Mouse (Mus musculus) intestine, embryonic 14.5 days (tissue): ENCODE results near the gene Pithd1. TPM values are rescaled to one million over a fixed set of nuclear protein-coding genes. Genes with fewer than 3 reads are reported as not detected.
A peak's percentile ranks its signal among the peaks of the same experiment; 100 is the strongest.

Experiments
- ATAC-seq: fragments of 200-750 bp; cut with Nextera tagmentation; replicated peaks from 2 replicates; pipeline ENCODE4 v1.8.0; 2017; ENCODE audit warnings: low read depth, moderate number of reproducible peaks, moderate TSS enrichment, moderate library complexity; ENCODE audit not compliant: low FRiP score, low TSS enrichment
- DNase-seq: peaks from one replicate; pipeline ENCODE4 v3.0.0-alpha.2; 2018; ENCODE audit warnings: low spot score
- H3K27ac ChIP-seq: fragments of 300-500 bp; sonication (generic); 2 replicates; pipeline ENCODE4 v1.5.1; 2014; ENCODE audit warnings: low read depth, mild to moderate bottlenecking, control low read depth
- H3K27me3 ChIP-seq: fragments of 300-500 bp; sonication (generic); replicated peaks from 2 replicates; pipeline ENCODE4 v1.6.1; 2014; ENCODE audit warnings: low read length, control low read depth; ENCODE audit not compliant: control insufficient read depth, insufficient read depth
- H3K36me3 ChIP-seq: fragments of 300-500 bp; sonication (generic); 2 replicates; pipeline ENCODE4 v1.6.1; 2014; ENCODE audit warnings: low read length, control low read depth; ENCODE audit not compliant: control insufficient read depth, insufficient read depth
- H3K4me1 ChIP-seq: fragments of 300-500 bp; sonication (generic); replicated peaks from 2 replicates; pipeline ENCODE4 v1.6.1; 2014; ENCODE audit warnings: low read length, control low read depth, mixed read lengths; ENCODE audit not compliant: control insufficient read depth, insufficient read depth
- H3K4me2 ChIP-seq: fragments of 300-500 bp; sonication (generic); 2 replicates; pipeline ENCODE4 v1.6.1; 2014; ENCODE audit warnings: low read length
- H3K4me3 ChIP-seq: fragments of 300-500 bp; sonication (generic); 2 replicates; pipeline ENCODE4 v1.5.1; 2014; ENCODE audit warnings: low read depth, low read length, control low read depth, mixed read lengths
- H3K9ac ChIP-seq: fragments of 300-500 bp; sonication (generic); 2 replicates; pipeline ENCODE4 v1.6.1; 2014; ENCODE audit warnings: mild to moderate bottlenecking, low read length
- H3K9me3 ChIP-seq: fragments of 300-500 bp; sonication (generic); 2 replicates; pipeline ENCODE4 v1.6.1; 2016; ENCODE audit warnings: low read length, control low read depth; ENCODE audit not compliant: control insufficient read depth
- WGBS: fragments of 180-500 bp; shearing (Covaris S2); extraction: QIAGEN DNeasy Blood & Tissue Kit; methylation state at CpG from one replicate; pipeline ENCODE4 v1.1.7; 2014; 5-methylcytosine and 5-hydroxymethylcytosine counted together
- polyA plus RNA-seq: library from polyadenylated mRNA; unstranded; fragments of >200 nt; fragmentation: Nextera tagmentation; extraction: Ambion mirVana; gene quantifications from 2 replicates; pipeline ENCODE4 v1.2.1, GENCODE M21; 2014

Gene Pithd1
- polyA plus RNA-seq, 1 experiment from 2014 or later: 46.5 TPM

- no peak for ATAC-seq
- WGBS: 75% methylated on average over 19 of the region's 19 CpGs
- no peak overlapping the region for H3K9ac ChIP-seq
- no peaks in the 10 kb centered on the region for H3K9me3 ChIP-seq
- H3K4me2 ChIP-seq: no peak overlapping the region
- no peak for DNase-seq
- H3K36me3 ChIP-seq: peaks cover 46% of the 10 kb centered on the region
- no peak overlapping the region for H3K27ac ChIP-seq
- H3K27me3 ChIP-seq: no peaks in the 10 kb centered on the region
- peaks cover 20% of the 10 kb centered on the region for H3K4me1 ChIP-seq
- H3K4me3 ChIP-seq: no peak overlapping the region
Measured at GRCm38 (mm10) chr4:135968271-135968869, 18.7 kb downstream of the Pithd1 start.

- no peak overlapping the region for H3K4me3 ChIP-seq
- H3K9ac ChIP-seq: no peak overlapping the region
- 86% methylated on average over 18 of the region's 18 CpGs for WGBS
- peaks cover 48% of the 10 kb centered on the region for H3K36me3 ChIP-seq
- H3K4me1 ChIP-seq: peaks cover 18% of the 10 kb centered on the region
- no peaks in the 10 kb centered on the region for H3K9me3 ChIP-seq
- H3K27me3 ChIP-seq: no peaks in the 10 kb centered on the region
- no peak for DNase-seq
- ATAC-seq: no peak
- no peak overlapping the region for H3K27ac ChIP-seq
- no peak overlapping the region for H3K4me2 ChIP-seq
Measured at GRCm38 (mm10) chr4:135967086-135967760, 19.8 kb downstream of the Pithd1 start.

- no peak for DNase-seq
- H3K27ac ChIP-seq: no peak overlapping the region
- WGBS: 90% methylated on average over 16 of the region's 16 CpGs
- ATAC-seq: no peak
- H3K4me3 ChIP-seq: no peak overlapping the region
- H3K9me3 ChIP-seq: no peaks in the 10 kb centered on the region
- peaks cover 56% of the 10 kb centered on the region for H3K36me3 ChIP-seq
- no peaks in the 10 kb centered on the region for H3K27me3 ChIP-seq
- peaks cover 12% of the 10 kb centered on the region for H3K4me1 ChIP-seq
- no peak overlapping the region for H3K9ac ChIP-seq
- no peak overlapping the region for H3K4me2 ChIP-seq
Measured at GRCm38 (mm10) chr4:135966283-135966682, 20.8 kb downstream of the Pithd1 start.

GRCm38 (mm10) chr4:135965113-135965512, 22.0 kb downstream of the Pithd1 start:
- Histone ChIP-seq H3K9ac (no peak overlapping the region), H3K9me3 (no peaks in the 10 kb centered on the region), H3K27ac (no peak overlapping the region), H3K4me2 (no peak overlapping the region), H3K4me3 (no peak overlapping the region), H3K4me1 (peaks cover 11% of the 10 kb centered on the region), H3K36me3 (peaks cover 55% of the 10 kb centered on the region), H3K27me3 (no peaks in the 10 kb centered on the region)
- WGBS: 79% methylated on average over 9 of the region's 9 CpGs
- no peak for ATAC-seq
- DNase-seq: no peak

GRCm38 (mm10) chr4:135964426-135964825, 22.6 kb downstream of the Pithd1 start:
- peak overlapping the region; percentile 97 for H3K4me2 ChIP-seq
- DNase-seq: no peak
- H3K4me1 ChIP-seq: peaks cover 11% of the 10 kb centered on the region
- no peaks in the 10 kb centered on the region for H3K27me3 ChIP-seq
- H3K9ac ChIP-seq: peak overlapping the region; percentile 83
- peaks cover 54% of the 10 kb centered on the region for H3K36me3 ChIP-seq
- ATAC-seq: peak; percentile 22; the same call in 1 of the 2 replicates
- 6% methylated on average over 12 of the region's 12 CpGs for WGBS
- peak overlapping the region; percentile 71 for H3K4me3 ChIP-seq
- peak overlapping the region; percentile 43; the same call in 1 of the 2 replicates for H3K27ac ChIP-seq
- H3K9me3 ChIP-seq: no peaks in the 10 kb centered on the region

- peak within 1 kb of the TSS; percentile 71 for H3K4me3 ChIP-seq
- peak within 1 kb of the TSS; percentile 97 for H3K4me2 ChIP-seq
- no peaks in the 10 kb centered on the region for H3K27me3 ChIP-seq
- peak within 1 kb of the TSS; percentile 83 for H3K9ac ChIP-seq
- peaks cover 54% of the 10 kb centered on the region for H3K36me3 ChIP-seq
- peak within 1 kb of the TSS; percentile 86 for H3K27ac ChIP-seq
- H3K4me1 ChIP-seq: peaks cover 11% of the 10 kb centered on the region
- WGBS: under 1% methylated on average over 55 of the region's 56 CpGs
- ATAC-seq: peak; percentile 89
- no peaks in the 10 kb centered on the region for H3K9me3 ChIP-seq
- peak; percentile 93 for DNase-seq
Measured at GRCm38 (mm10) chr4:135963457-135964193, 23.4 kb downstream of the Pithd1 start, which contains the start of gene Gale. Gene Gale (plus strand): TSS chr4:135963727.

- H3K4me3 ChIP-seq: peak overlapping the region; percentile 71
- H3K4me1 ChIP-seq: peaks cover 11% of the 10 kb centered on the region
- H3K27ac ChIP-seq: peak overlapping the region; percentile 86
- DNase-seq (no peak), ATAC-seq (no peak)
- peak overlapping the region; percentile 83 for H3K9ac ChIP-seq
- H3K9me3 ChIP-seq: no peaks in the 10 kb centered on the region
- peak overlapping the region; percentile 97 for H3K4me2 ChIP-seq
- peaks cover 50% of the 10 kb centered on the region for H3K36me3 ChIP-seq
- 7% methylated on average over 15 of the region's 15 CpGs for WGBS
- H3K27me3 ChIP-seq: no peaks in the 10 kb centered on the region
Measured at GRCm38 (mm10) chr4:135962946-135963345, 24.1 kb downstream of the Pithd1 start.

GRCm38 (mm10) chr4:135962198-135962597, 24.9 kb downstream of the Pithd1 start:
- no peak overlapping the region for H3K4me2 ChIP-seq
- no peak overlapping the region for H3K27ac ChIP-seq
- no peak overlapping the region for H3K9ac ChIP-seq
- peaks cover 50% of the 10 kb centered on the region for H3K36me3 ChIP-seq
- no peaks in the 10 kb centered on the region for H3K27me3 ChIP-seq
- DNase-seq (no peak), ATAC-seq (no peak)
- WGBS: 91% methylated on average over 7 of the region's 7 CpGs
- no peak overlapping the region for H3K4me3 ChIP-seq
- no peaks in the 10 kb centered on the region for H3K9me3 ChIP-seq
- peaks cover 11% of the 10 kb centered on the region for H3K4me1 ChIP-seq
